Mouse (Mus musculus): Measurements from ENCODE around the gene Golga5.
"Not testable (repeated sequence)": the region's sequence is repeated elsewhere in the genome, so short reads cannot be mapped to it uniquely, and the experiment has no call there.

The Golga5 gene

DNA sequence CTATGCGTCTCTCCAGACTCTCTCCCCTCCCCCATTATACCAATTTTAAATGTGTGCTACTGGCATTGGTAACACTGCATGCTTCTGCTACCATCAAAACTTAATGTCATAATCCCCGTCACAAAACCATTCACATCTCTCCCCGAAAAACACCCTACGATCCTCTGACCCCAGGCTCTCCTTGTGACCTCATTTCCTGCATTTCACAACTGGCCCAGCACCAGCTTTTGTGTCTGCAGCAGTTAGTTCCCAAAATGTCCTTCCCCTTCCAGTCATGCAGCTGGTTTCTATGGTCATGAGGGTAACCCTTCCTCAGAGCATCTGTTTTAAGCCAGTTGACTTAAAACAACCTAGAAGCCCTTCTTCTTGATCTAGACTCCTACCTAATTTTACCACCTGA is 23.5 kb upstream of the Golga5 start:
- no peak for DNase-seq (ENCODE audit: low spot score in 2 of 2)

DNA sequence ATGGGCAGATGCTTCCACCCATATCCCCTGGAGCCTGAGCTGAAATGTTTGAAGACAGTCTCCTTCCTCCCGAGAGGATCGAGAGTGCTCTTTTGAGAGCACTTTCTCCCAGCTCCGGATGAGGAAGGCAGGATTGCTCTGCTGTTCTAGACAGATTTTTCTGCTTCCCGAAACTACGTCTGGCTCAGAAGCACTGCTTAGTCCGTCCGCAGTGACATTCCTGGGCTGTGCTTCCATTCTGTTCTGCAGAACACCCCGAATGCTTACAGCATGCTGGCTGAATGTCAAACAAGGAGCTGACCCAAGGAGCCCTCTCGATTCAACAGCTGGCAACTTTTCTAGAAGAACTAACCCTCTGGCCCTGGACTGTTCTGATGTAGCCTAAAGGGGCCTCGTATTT is 18.5 kb upstream of the Golga5 start:
- DNase-seq (ENCODE audit: low spot score in 2 of 2), result no peak

DNA sequence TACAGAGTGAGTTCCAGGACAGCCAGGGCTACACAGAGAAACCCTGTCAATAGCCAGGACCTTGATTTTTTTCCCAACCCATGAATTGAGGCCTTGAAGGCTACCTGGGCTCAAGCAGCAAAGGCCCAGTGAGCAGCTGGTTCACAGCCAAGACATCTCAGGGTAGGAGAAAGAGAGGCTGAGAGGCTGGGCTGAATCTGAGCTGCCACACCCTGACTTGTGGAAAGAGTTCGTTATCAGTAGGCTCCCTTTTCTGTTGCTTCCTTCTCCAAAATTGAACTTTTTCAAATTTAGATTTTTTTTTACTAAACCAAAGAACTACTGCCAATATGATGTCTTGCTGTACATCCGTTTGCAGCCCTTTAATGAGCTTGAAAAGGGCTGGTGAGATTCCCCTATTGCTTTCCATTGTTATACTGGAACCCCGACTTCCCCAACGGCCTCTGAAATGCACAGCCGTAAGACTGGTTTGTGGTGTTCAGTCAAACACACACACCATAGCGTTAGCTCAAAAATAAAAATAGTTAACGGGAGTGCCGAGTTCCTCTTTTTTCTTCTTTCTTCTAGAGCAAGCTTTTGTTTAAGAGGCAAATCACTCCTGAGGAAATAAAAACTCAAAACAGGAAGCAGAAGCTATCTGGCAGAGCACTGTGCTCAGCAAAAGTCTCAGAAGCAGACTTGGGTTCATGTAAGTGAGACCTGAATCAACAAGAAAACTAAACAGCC is 17.6 kb upstream of the Golga5 start:
- no peak for DNase-seq (ENCODE audit: low spot score in 2 of 2)

DNA sequence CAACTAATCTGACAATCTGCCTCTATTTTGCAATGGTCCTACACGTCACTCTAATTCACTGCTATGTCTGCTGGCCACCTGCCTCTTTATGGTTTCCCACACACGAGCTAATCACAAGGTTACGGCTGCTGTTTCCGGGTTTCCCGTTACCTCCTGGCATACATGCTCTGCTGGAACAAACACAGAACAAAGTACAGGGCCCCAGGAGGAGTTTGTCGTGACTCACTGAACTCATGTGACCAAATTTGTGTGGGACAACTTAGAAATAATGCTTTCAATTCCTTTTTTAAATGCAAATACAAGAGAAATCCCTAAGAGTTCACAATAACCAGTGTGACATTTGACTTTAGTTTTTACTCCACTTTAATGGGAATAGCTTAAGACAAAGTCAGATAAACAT is 15.4 kb upstream of the Golga5 start:
- DNase-seq (ENCODE audit: low spot score in 2 of 2), result no peak

DNA sequence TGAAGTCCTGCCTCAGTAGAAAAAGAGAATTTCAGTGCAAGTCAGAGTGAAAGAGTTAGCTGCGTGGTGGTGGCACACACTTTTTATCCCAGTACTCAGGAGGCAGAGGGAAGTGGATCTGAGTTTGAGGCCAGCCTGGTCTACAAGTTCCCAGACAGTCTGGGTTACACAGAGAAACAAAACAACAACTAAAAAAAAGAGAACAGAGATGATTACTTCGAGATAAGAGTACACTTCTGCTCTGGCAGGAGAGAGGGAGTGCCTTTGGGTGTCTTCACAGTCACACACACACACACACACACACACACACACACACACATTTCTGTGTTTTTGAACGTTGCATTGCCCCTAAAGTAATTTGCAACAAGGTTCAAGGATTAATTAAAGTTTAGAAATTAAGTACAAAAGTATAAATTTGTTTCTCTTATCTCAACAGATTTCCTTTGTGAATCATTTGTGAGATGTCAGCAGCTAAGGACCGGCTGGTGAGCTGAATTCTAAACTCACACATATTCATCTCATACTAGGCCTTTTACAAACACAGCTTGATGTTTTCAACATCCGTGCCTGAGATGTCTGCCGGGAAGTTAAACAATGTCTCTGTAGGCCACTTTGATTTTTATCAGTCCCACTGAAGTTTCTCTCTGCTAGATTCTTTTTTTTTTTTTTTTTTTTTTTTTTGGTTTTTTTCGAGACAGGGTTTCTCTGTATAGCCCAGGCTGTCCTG is 12.3 kb upstream of the Golga5 start:
- no peak for DNase-seq (ENCODE audit: low spot score in 2 of 2)

DNA sequence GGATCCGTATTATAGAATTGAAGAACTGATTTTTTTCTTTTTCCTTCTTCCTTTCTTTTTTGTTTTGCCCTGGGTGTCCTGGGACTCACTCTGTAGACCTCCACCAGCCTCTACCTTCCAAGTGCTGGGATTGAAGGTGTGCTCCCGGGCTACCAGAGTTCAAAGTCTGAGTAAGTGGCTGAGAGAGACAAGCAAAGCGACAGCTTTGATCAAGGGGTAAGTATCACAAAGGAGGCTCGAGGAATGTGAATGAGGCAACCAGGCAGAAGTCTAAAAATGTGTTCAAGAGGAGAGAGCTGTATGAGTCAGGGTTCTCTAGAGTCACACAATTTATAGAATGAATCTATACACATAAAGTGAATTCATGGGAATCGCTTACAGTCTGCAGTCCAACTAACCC is 8.9 kb upstream of the Golga5 start:
- no peak for DNase-seq (ENCODE audit: low spot score in 2 of 2)

DNA sequence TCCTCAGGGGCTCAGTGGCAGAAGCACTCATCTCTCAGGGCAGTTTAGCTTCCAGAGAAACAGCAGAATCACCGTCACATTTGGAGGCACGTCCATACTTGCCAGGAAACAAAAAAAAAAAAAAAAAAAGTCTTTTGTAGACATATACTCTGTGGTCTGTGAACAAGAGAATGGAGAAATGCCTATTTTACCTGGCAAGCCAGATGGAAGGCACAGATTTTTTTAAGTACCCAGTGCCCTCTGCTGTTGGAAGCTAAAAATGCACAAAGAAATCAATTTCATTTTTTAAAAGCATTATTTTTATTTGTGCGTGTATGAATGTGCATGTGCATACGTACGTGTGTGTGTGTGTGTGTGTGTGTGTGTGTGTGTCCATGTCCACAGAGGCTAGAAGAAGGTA is 7.8 kb upstream of the Golga5 start:
- DNase-seq (ENCODE audit: low spot score in 2 of 2), result no peak

DNA sequence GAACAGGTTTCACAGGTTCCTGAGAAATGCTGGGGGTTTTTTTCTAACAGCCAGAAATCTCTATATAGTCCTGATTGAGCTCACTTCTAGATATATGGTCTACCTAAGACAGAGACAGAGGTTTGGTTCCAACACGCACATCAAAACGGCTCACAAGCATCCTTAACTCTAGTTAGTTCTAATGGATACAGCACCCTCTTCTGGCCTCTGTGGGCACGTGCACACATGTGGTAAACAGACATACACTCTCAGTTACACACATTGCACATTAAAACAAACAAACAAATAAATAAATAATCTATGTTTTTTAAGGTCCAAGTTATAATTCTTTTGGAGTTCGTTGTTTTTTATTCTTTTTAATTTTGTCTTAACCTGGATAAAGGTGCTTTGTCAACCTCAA is 4.3 kb upstream of the Golga5 start:
- no peak for DNase-seq (ENCODE audit: low spot score in 2 of 2)

DNA sequence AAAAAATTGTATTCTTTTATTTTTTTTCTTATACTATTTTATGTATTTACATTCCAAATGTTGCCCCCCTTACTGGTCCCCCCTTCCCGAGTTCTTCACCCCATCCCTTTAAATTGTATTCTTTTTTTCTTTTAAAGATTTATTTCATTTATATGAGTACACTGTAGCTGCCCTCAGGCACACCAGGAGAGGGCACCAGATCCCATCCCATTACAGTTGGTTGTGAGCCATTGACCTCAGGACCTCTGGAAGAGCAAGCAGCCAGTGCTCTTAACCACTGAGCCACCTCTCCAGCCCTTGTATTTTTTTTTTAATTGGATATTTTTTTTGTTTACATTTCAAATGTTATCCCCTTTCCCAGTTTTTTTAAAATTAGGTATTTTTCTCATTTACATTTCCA is 799 bp upstream of the Golga5 start:
- DNase-seq (ENCODE audit: low spot score in 2 of 2), result peak in 1 of 2 experiments; percentile 33

DNA sequence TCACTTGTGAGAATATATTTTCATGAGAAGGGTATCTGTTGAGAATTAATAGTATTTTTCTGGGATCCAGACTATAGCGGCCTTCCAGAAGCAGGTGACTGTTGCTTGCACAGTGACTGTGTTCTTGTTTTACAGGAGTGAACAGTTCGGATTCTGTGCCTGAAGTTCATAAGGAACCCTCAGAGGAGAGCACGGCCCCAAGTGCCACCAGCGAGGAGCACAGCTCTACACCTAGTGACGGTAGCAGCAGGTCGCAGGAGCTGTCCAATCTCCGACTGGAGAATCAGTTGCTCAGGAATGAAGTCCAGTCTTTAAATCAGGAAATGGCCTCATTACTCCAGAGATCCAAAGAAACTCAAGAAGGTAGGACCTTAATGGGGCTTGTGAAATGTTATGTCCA is 5.5 kb downstream of the Golga5 start:
- no peak for DNase-seq (ENCODE audit: low spot score in 2 of 2)

DNA sequence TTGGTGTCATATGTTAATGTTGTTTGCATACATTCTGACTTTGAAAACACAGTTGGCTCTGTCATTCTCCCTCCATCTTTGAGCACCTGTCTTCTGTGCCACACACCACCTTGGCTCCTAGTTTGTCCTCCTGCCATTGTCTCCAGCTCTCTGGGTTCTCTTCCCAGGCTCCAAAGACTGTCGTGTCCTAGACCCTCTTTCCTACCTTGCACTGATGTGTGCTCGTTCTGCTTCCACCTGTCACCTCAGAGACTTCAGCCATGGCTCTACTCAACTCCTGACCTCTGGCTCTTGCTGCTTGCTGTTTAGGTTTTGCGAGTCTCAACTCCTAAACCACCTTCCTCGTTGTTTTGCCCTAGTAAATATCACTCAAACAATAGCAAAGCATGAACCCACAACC is 11.5 kb downstream of the Golga5 start:
- DNase-seq (ENCODE audit: low spot score in 2 of 2), result no peak

DNA sequence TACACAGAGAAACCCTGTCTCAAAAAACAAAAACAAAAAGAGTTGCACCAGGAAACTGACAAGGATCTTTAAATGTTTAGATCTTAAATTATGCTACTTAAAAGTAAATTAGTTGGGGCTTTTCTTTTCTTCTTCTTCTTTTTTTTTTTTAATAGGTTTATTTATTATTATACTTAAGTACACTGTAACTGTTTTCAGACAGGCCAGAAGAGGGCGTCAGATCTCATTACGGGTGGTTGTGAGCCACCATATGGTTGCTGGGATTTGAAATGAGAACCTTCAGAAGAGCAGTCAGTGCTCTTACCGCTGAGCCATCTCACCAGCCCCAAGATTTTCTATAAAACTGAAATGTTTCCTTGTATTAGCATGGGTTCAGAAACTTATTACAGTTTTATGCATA is 16.0 kb downstream of the Golga5 start:
- DNase-seq (ENCODE audit: low spot score in 2 of 2), result no peak

DNA sequence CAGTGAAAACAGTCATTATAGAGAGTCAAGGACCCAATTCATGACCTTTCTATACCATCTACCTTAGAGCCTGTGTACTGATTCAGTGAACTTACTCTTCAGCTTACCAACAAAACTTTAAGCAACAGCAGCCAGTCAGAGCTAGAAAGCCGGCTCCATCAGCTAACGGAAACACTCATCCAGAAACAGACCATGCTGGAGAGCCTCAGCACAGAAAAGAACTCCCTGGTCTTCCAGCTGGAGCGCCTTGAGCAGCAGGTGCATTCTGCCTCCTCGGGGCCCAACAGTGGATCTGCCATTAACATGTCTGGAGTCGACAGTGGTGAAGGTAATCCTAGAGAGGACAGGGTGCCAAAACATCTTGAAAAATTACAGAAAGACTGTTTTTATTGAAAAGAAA is 23.0 kb downstream of the Golga5 start:
- no peak for DNase-seq (ENCODE audit: low spot score in 2 of 2)

DNA sequence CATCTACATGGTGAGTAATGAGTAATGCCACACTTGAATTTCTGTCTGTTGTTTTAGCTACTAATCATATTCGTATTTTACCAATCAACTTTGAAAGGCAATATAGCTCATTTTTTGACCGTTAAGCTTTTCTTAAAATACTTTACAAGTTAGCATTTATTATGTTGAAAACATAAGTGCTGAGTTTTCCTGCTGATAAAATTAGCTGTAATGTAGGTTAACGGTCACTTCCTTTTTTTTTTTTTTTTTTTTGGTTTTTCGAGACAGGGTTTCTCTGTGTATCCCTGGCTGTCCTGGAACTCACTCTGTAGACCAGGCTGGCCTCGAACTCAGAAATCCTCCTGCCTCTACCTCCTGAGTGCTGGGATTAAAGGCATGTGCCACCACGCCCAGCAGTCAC is 26.8 kb downstream of the Golga5 start:
- DNase-seq (ENCODE audit: low spot score in 2 of 2), result not testable (repeated sequence)

DNA sequence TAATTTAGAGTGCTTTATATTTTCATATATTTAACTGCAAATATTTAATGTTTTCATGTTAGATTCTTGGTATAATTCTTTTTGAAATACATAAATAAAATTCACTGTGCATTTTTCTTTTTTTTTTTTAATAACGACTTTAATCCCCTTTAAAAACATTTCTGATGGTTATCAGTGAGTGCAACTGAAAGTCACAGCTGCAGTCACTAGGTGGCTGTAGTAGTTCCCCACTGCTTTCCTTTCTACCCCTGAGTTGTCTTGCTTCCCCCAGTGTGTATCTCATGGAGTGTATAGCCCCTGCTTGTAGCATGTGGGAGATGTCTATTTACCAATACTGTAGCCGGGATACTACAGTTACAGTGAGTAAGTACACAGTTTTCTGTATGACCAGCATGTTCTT is 29.0 kb downstream of the Golga5 start:
- no peak for DNase-seq (ENCODE audit: low spot score in 2 of 2)

DNA sequence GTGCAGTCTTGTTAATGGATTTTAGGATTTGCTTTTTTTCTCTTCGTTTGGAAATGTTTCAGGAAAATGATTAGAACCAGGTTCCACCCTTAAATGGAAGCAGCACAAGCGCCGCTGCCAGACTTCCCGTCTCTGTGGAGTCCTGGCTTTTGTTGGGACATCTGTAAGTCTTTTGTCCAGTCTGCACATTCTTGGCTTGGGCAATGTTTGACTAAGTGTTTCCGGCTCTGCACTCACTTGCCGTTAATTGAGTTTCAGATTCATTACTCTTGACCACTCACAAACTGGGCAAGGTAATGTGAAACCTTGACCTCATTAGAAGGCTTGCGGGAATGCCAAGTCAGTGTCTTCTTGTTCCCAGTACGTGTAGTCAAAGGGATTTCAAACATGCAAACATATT is 29.8 kb downstream of the Golga5 start:
- DNase-seq (ENCODE audit: low spot score in 2 of 2), result no peak

DNA sequence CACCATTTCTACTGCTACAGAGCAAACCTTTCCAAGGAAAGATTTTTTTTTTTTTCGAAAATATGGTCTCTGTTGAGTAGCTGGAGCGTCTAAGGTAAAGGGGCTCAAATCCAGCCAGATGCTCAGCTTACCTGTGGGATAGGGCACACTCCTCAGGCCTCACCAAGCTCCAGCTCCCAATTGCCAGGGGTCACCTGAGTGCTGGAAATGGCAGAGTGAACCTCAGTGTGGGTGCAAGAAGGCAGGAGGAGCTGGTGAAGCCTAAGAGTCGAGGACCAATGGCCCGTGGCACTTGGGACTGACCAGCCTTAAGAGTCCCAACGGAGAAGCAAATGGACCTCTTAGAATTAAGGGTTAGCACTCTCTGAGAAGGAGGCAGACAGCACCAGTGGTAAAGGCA is 30.3 kb downstream of the Golga5 start:
- DNase-seq (ENCODE audit: low spot score in 2 of 2), result no peak

DNA sequence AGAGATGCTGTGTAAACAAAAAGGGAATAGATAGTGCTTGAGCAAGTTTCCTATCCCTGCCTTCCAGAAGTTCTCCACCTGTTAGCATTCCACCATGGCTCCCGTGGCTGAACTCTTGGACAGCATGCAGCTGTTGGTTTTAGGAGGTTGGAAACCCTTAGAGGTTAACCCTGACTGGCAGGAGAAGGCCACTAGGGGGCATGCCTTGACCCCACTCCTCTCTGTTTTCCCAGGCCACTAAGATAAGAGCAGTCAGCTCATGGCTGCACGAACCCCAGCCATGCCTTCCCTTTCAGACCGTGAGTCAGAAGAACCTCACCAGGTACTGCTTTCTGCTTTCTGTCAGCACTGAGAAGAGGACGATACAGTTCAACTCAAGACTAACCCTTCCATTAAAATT is 30.8 kb downstream of the Golga5 start:
- no peak for DNase-seq (ENCODE audit: low spot score in 2 of 2)

DNA sequence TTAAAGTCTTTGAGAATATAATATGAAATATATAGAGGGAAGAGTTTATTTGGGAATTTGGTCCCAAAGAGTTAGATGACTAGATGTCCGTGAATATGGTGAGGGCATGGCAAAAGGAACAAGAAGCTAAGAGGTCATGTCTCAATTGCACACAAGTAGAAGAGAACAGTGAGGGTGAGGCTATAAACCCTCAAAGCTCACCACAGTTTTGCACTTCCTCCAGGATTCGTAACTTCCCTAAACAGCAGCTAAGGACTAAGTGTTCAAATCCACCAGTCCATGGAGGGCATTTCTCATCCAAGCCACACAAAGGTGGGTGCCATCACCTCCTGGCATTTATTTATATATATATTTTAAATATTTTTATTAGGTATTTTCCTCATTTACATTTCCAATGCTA is 32.1 kb downstream of the Golga5 start:
- DNase-seq (ENCODE audit: low spot score in 2 of 2), result no peak

DNA sequence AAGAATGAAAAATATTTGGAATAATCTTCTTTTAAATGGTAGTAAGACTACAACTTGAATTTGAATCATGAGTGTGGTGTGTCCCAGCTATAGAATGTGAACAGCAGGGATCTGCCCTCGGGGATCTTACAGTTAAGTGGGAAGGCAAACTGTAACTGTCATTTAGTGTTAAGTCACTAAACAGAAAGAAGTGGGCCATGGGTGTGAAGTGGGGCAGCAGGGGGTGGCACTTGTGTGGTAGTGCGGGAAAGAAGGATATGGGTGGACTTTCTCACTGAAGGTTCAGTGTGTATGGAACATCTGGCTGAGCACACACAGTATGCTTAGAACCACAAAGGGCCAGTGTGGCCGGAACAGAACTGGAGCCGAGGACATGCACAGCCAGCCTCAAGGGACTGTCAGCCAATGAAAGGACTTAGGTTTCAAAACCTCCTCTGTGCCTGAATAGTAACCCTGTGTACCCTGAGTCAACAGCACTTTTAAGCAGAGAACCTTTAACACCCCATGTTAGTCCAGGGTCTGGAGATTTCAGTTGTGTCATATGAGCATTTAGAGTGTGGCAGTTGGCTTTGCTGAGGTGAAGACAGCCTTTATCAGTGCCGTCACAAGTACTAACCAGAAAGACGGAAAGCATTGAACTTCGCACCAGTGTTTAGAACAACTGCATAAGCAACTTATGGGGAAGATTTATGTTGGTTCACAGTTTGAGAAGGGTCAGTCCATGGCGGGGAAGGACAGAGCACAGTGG is 33.1 kb downstream of the Golga5 start:
- no peak for DNase-seq (ENCODE audit: low spot score in 2 of 2)

DNA sequence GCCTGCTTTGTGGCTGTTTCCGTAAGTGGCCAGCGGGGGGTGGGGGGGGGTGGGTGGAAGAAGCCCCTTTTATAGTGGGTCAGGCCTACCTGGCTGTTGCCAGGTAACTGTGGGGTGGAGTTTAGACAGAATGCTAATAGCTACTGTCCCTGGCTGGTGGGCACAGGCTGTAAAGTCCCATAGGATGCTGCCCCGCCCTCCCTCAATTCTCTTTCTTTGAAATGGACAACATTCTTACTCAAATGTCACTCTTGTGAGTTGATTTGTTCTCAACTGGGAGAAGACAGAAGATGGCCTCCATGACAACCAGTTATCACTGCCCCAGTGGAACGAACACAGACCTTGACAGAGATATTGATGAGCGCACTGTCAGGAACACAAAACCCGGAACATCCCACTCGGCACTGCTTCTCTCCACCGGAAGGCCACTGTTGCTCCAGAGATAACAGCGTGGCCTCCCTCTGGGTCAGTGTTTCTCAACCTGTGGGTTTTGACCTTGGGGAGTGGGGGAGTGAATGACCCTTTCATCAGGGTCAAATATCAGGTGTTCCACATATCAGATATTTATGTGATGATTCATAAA is 36.3 kb downstream of the Golga5 start:
- DNase-seq (ENCODE audit: low spot score in 2 of 2), result no peak

DNA sequence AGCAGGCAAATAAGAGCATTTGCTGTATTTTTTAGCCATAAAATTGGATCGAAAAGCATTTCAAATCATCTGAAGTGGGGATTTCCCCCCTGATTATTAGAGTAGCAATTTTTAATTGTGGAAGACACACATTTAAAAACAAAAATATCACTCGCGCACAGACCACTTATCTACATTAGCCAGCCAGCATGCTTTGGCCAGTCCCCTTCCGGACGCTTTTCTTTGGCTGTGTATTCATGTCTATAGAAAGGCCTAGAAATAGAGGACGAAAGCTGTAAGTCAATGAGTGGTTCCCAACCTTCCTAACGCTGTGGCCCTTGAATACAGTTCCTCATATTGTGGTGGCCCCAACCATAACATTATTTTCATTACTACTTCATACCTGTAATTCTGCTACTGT is 37.0 kb downstream of the Golga5 start:
- no peak for DNase-seq (ENCODE audit: low spot score in 2 of 2)

DNA sequence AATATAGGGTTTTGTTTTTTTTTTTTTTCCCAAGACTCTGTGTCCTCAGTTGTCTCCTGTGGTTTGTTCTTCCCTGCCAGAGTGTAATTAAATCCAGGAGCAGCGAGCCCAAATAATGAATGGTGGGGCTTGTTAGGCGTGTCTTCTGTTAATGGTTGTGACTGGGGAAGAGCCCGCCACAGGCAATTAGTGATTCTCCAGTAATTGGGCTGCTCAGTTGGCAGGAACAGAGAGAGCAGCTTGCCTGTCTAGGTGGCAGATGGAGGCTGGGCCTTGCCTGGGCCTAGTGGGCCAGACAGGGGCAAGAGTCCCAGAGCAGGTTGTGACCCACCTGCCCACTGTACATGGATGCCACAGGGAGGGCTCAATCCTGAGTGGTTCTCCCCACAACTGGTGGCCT is 42.4 kb downstream of the Golga5 start:
- peak; percentile 46 to 65 for DNase-seq (ENCODE audit: low spot score in 2 of 2)
